Comparison of ENCODE assay signal across 19 mouse cellular contexts in the genomic region with DNA sequence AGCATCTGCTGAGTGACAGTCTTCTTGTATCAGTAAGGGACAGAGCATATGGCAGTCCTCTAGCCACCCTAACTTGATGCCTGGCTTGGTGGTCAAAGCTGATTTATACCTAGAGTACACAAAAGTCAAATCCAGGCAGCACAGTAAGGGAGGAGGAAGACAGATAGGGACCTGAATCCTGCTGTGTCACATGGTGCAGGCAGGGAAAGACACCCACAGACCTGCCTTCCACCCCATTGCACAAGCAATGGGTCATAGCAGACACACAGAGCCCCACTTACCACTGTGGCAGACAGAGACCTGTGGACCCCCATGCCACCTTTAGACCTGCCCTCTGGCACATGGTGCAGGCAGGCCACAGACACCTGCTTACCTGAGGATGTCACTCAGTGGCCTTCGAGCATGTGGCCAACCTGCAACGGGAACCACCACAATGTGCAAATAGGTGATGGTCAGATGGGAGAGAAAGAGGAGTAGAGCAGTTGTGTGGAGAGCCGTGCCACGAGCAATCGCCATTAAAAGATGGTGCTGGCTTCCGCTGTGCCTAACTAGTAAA.
DNase-seq lines count a peak whose midpoint lies in the region; ATAC-seq lines count a peak whose summit lies in the region.
"Had no signal": no experiment of that assay in that cellular context is flagged by ENCODE, and none has a peak within 500 bp of the region (broad histone marks: within the 10 kb centered on the region; RNA-seq: fewer than 3 reads in every experiment).

No protein-coding gene starts in this region.

- H3K9me3 ChIP-seq in heart, embryonic 12.5 days (replicated peaks), result no peaks in the 10 kb centered on the region
- no peaks in the 10 kb centered on the region for H3K9me3 ChIP-seq in liver, embryonic 13.5 days (replicated peaks)
- no peaks in the 10 kb centered on the region for H3K9me3 ChIP-seq in liver, embryonic 11.5 days (ENCODE audit: control insufficient read depth, low read length)
- H3K9me3 ChIP-seq: embryonic facial prominence, embryonic 13.5 days; heart, embryonic 10.5 days; heart, embryonic 15.5 days; hindbrain, embryonic 15.5 days had no signal

- DNase-seq in heart, adult 11 months, result peak; percentile 41
- DNase-seq in liver, embryonic 13.5 days, result no peak
- DNase-seq in liver, embryonic 11.5 days (ENCODE audit: low spot score), result no peak
- DNase-seq in cerebellum, postnatal 25 days, result no peak
- DNase-seq: adrenal gland, postnatal 10 days; cerebellum, adult 11-12 months; cerebellum, adult 9-10 months; cerebellum, postnatal 36 days; gastrocnemius, postnatal 36 days; heart, adult 18-20 months; heart, postnatal 14 days had no signal

- no peaks in the 10 kb centered on the region for H3K27me3 ChIP-seq in heart, embryonic 12.5 days (replicated peaks)
- no peaks in the 10 kb centered on the region for H3K27me3 ChIP-seq in liver, embryonic 13.5 days
- no peaks in the 10 kb centered on the region for H3K27me3 ChIP-seq in liver, embryonic 11.5 days (replicated peaks; ENCODE audit: control insufficient read depth, insufficient read depth, low read length)
- H3K27me3 ChIP-seq: embryonic facial prominence, embryonic 13.5 days; heart, embryonic 15.5 days; hindbrain, embryonic 15.5 days had no signal

- no peak for ATAC-seq in heart, embryonic 12.5 days (ENCODE audit: insufficient number of reproducible peaks, low FRiP score)
- peak; percentile 53; the same call in 1 of the 2 replicates for ATAC-seq in liver, embryonic 13.5 days (ENCODE audit: low read depth)
- ATAC-seq in liver, embryonic 11.5 days (replicated peaks; ENCODE audit: low FRiP score), result no peak
- ATAC-seq in erythroblast, adult 5-6 weeks (replicated peaks; ENCODE audit: low FRiP score, poor library complexity, severe bottlenecking), result peak; percentile 52; the same call in 1 of the 2 replicates
- peak; percentile 63 for ATAC-seq in monocyte, adult 5-6 weeks (replicated peaks; ENCODE audit: insufficient number of reproducible peaks, low FRiP score, low TSS enrichment, poor library complexity, severe bottlenecking)
- ATAC-seq: forebrain, embryonic 14.5 days had no signal

- H3K4me2 ChIP-seq in heart, embryonic 12.5 days, result no peak overlapping the region
- H3K4me2 ChIP-seq in liver, embryonic 13.5 days, result no peak overlapping the region
- H3K4me2 ChIP-seq in liver, embryonic 11.5 days, result no peak overlapping the region
- H3K4me2 ChIP-seq: embryonic facial prominence, embryonic 13.5 days; heart, embryonic 15.5 days; hindbrain, embryonic 15.5 days had no signal

- WGBS in heart, embryonic 12.5 days, result 94% methylated on average over 6 of the region's 6 CpGs
- WGBS in liver, embryonic 13.5 days (ENCODE audit: insufficient replicate concordance), result 84% methylated on average over 6 of the region's 6 CpGs
- WGBS in liver, embryonic 11.5 days, result 90% methylated on average over 6 of the region's 6 CpGs

- no peaks in the 10 kb centered on the region for H3K36me3 ChIP-seq in heart, embryonic 12.5 days
- H3K36me3 ChIP-seq in liver, embryonic 13.5 days, result no peaks in the 10 kb centered on the region
- H3K36me3 ChIP-seq in liver, embryonic 11.5 days (ENCODE audit: control insufficient read depth, insufficient read depth, low read length), result no peaks in the 10 kb centered on the region
- H3K36me3 ChIP-seq: embryonic facial prominence, embryonic 13.5 days; heart, embryonic 10.5 days; heart, embryonic 15.5 days; hindbrain, embryonic 15.5 days had no signal

- H3K9ac ChIP-seq in heart, embryonic 12.5 days, result no peak overlapping the region
- no peak overlapping the region for H3K9ac ChIP-seq in liver, embryonic 13.5 days
- no peak overlapping the region for H3K9ac ChIP-seq in liver, embryonic 11.5 days (ENCODE audit: low read depth, low read length)
- H3K9ac ChIP-seq: embryonic facial prominence, embryonic 13.5 days; heart, embryonic 15.5 days; hindbrain, embryonic 15.5 days had no signal

- no peaks in the 10 kb centered on the region for H3K4me1 ChIP-seq in heart, embryonic 12.5 days (replicated peaks)
- H3K4me1 ChIP-seq in liver, embryonic 13.5 days (replicated peaks), result no peaks in the 10 kb centered on the region
- no peaks in the 10 kb centered on the region for H3K4me1 ChIP-seq in liver, embryonic 11.5 days (replicated peaks; ENCODE audit: control insufficient read depth, insufficient read depth, low read length)
- H3K4me1 ChIP-seq: embryonic facial prominence, embryonic 13.5 days; heart, embryonic 10.5 days; heart, embryonic 15.5 days; hindbrain, embryonic 15.5 days had no signal

- no peak overlapping the region for H3K4me3 ChIP-seq in heart, embryonic 12.5 days
- H3K4me3 ChIP-seq in liver, embryonic 13.5 days (replicated peaks), result no peak overlapping the region
- no peak overlapping the region for H3K4me3 ChIP-seq in liver, embryonic 11.5 days (ENCODE audit: low read depth, low read length)
- H3K4me3 ChIP-seq: embryonic facial prominence, embryonic 13.5 days; heart, embryonic 10.5 days; heart, embryonic 15.5 days; hindbrain, embryonic 15.5 days had no signal

- H3K27ac ChIP-seq in heart, embryonic 12.5 days (ENCODE audit: poor library complexity, severe bottlenecking), result no peak overlapping the region
- no peak overlapping the region for H3K27ac ChIP-seq in liver, embryonic 13.5 days
- H3K27ac ChIP-seq in liver, embryonic 11.5 days (ENCODE audit: low read depth, low read length), result no peak overlapping the region
- H3K27ac ChIP-seq: embryonic facial prominence, embryonic 13.5 days; heart, embryonic 10.5 days; heart, embryonic 15.5 days; hindbrain, embryonic 15.5 days had no signal

Comparison
In these comparisons a context has a peak if more than half of its experiments do, and no peak if none do; other contexts are left out.
1. ATAC-seq: peak in liver, embryonic 13.5 days (single experiment), erythroblast, adult 5-6 weeks (single experiment) and monocyte, adult 5-6 weeks (single experiment); none in heart, embryonic 12.5 days (single experiment) and liver, embryonic 11.5 days (single experiment).